Mouse (Mus musculus) lung, postnatal 4 days (tissue): ENCODE results near the gene Gm31571.
"Not testable (repeated sequence)": the region's sequence is repeated elsewhere in the genome, so short reads cannot be mapped to it uniquely, and the experiment has no call there.

ENCODE experiments used
- DNase-seq, 2 experiments: peaks; one replicate each; pipeline ENCODE4 v3.0.0; 2021

The Gm31571 gene

DNA sequence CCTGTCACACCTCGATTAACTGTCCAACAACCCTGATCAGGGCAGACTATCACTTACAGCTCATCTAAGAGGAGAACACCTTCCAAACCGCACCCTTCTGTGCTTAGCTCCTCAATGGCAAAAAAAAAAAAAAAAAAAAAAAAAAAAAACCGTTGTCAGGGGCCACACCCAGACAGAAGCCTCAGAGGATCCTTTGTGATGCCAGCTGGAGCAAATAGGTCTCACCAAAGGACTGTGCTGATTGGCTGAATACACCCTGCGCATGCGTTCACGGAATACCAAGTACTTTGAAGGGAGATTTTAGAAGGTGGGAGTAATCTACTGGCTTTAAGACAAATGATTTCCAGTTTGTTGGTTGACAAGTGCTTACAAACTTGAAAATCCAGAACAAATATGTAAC is at the start of gene Gm31571:
TSS of gene Gm31571 (minus strand) at position 101 of the 400 bp plus-strand sequence.
- not testable (repeated sequence) for DNase-seq
